Mouse (Mus musculus) heart, adult 2 months (tissue): Measurements from ENCODE around the gene Prrxl1. TPM values are rescaled to one million over a fixed set of nuclear protein-coding genes. Genes with fewer than 3 reads are reported as not detected.

Experiments
- DNase-seq, 2 experiments: peaks; one replicate each; pipeline ENCODE4 v3.0.0; 2021
- H3K27ac ChIP-seq: fragments of 200-600 bp; 2 replicates; pipeline ENCODE4 v1.8.1; 2022
- H3K27me3 ChIP-seq: fragments of 200-500 bp; 2 replicates; pipeline ENCODE4 v1.6.1; 2012; ENCODE audit warnings: mild to moderate bottlenecking, low read length, inconsistent platforms, mixed read lengths; ENCODE audit not compliant: control insufficient read depth, insufficient read depth
- H3K36me3 ChIP-seq: fragments of 200-500 bp; 2 replicates; pipeline ENCODE4 v1.6.1; 2012; ENCODE audit warnings: low read length, inconsistent platforms; ENCODE audit not compliant: control insufficient read depth, insufficient read depth
- H3K4me1 ChIP-seq: fragments of 200-500 bp; 2 replicates; pipeline ENCODE4 v1.6.1; 2011; ENCODE audit warnings: low read length; ENCODE audit not compliant: control insufficient read depth, insufficient read depth
- H3K4me3 ChIP-seq: fragments of 200-600 bp; 2 replicates; pipeline ENCODE4 v1.8.1; 2022
- H3K79me2 ChIP-seq: fragments of 200-500 bp; replicated peaks from 2 replicates; pipeline ENCODE4 v1.6.1; 2012; ENCODE audit warnings: mild to moderate bottlenecking, inconsistent platforms, low read length, moderate library complexity, mixed read lengths; ENCODE audit not compliant: control insufficient read depth, insufficient read depth
- H3K9ac ChIP-seq: fragments of 200-500 bp; 2 replicates; pipeline ENCODE4 v1.6.1; 2012; ENCODE audit warnings: low read depth, mild to moderate bottlenecking, control low read depth, inconsistent platforms, low read length, mixed read lengths
- CTCF ChIP-seq: fragments of 200-600 bp; IDR thresholded peaks from 2 replicates; pipeline ENCODE4 v1.8.1; 2022; ENCODE audit warnings: antibody characterized with exemption, mild to moderate bottlenecking, moderate library complexity
- EP300 ChIP-seq: fragments of 200-500 bp; IDR thresholded peaks from 2 replicates; pipeline ENCODE4 v1.6.1; 2011; ENCODE audit warnings: low read depth, low read length, control low read depth; ENCODE audit not compliant: insufficient read depth
- POLR2A ChIP-seq: fragments of 200-500 bp; IDR thresholded peaks from 2 replicates; pipeline ENCODE4 v1.6.1; 2011; ENCODE audit warnings: mild to moderate bottlenecking, low read depth, low read length, control low read depth; ENCODE audit not compliant: insufficient read depth
- WGBS: fragments of 180-500 bp; shearing (Covaris S2); methylation state at CpG from one replicate; pipeline ENCODE4 v1.1.7; 2018; 5-methylcytosine and 5-hydroxymethylcytosine counted together
- intact Hi-C: fragments of 180-260 bp; cut with DNase I; formaldehyde crosslinking; loops from one replicate; pipeline ENCODE4 v1.15.1; 2025
- polyA plus RNA-seq: library from polyadenylated mRNA; depleted of rRNA; stranded (reverse); fragments of >200 nt; gene quantifications from 2 replicates; pipeline ENCODE4 v1.2.3, GENCODE M21; 2012
- total RNA-seq, 2 experiments: library from RNA; stranded (reverse); gene quantifications; 2 replicates each; pipeline ENCODE4 v1.2.3; 2021

Gene Prrxl1
- total and polyA plus RNA-seq, 3 experiments: not detected

- Histone ChIP-seq H3K27me3 (peaks cover 16% of the 10 kb centered on the region), H3K4me3 (no peak overlapping the region), H3K79me2 (no peaks in the 10 kb centered on the region), H3K9ac (no peak overlapping the region), H3K4me1 (no peaks in the 10 kb centered on the region), H3K36me3 (no peaks in the 10 kb centered on the region), H3K27ac (no peak overlapping the region)
- intact Hi-C loops: no loop called here
- peak; percentile 40 to 69 for DNase-seq
- 2% methylated on average over 78 of the region's 78 CpGs for WGBS
- TF ChIP-seq EP300 (no peak), CTCF (no peak), POLR2A (no peak)
These were observed 1.7 kb upstream of the Prrxl1 start for GRCm38 (mm10) chr14:32597232-32598231.

- H3K4me3 ChIP-seq: no peak overlapping the region
- TF ChIP-seq POLR2A: no peak
- TF ChIP-seq CTCF: no peak
- no peak for TF ChIP-seq EP300
- DNase-seq: no peak
- intact Hi-C loops: no loop called here
- no peaks in the 10 kb centered on the region for H3K36me3 ChIP-seq
- peaks cover 16% of the 10 kb centered on the region for H3K27me3 ChIP-seq
- WGBS: 12% methylated on average over 23 of the region's 23 CpGs
- H3K9ac ChIP-seq: no peak overlapping the region
- H3K79me2 ChIP-seq: no peaks in the 10 kb centered on the region
- H3K27ac ChIP-seq: no peak overlapping the region
- H3K4me1 ChIP-seq: no peaks in the 10 kb centered on the region
These were observed 579 bp upstream of the Prrxl1 start for GRCm38 (mm10) chr14:32598437-32599219.

- Histone ChIP-seq H3K4me3 (no peak overlapping the region), H3K4me1 (no peaks in the 10 kb centered on the region), H3K27ac (no peak overlapping the region), H3K27me3 (peaks cover 16% of the 10 kb centered on the region), H3K36me3 (no peaks in the 10 kb centered on the region), H3K79me2 (no peaks in the 10 kb centered on the region), H3K9ac (no peak overlapping the region)
- DNase-seq: no peak
- TF ChIP-seq EP300: no peak
- no peak for TF ChIP-seq POLR2A
- TF ChIP-seq CTCF: no peak
- intact Hi-C loops: no loop called here
- 8% methylated on average over 16 of the region's 16 CpGs for WGBS
These were observed 903 bp downstream of the Prrxl1 start for GRCm38 (mm10) chr14:32600110-32600509.

- Histone ChIP-seq H3K27ac (no peak overlapping the region), H3K36me3 (no peaks in the 10 kb centered on the region), H3K4me1 (no peaks in the 10 kb centered on the region), H3K9ac (no peak overlapping the region), H3K27me3 (no peaks in the 10 kb centered on the region; the same call in none of the 2 replicates), H3K4me3 (no peak overlapping the region), H3K79me2 (no peaks in the 10 kb centered on the region)
- no peak for TF ChIP-seq EP300
- no peak for TF ChIP-seq CTCF
- no peak for TF ChIP-seq POLR2A
- intact Hi-C loops: no loop called here
- no peak for DNase-seq
- WGBS: 55% methylated on average over 15 of the region's 15 CpGs
These were observed 6.3 kb downstream of the Prrxl1 start for GRCm38 (mm10) chr14:32605508-32605907.

GRCm38 (mm10) chr14:32606316-32606715 is 7.1 kb downstream of the Prrxl1 start:
- Histone ChIP-seq H3K36me3 (no peaks in the 10 kb centered on the region), H3K27ac (no peak overlapping the region), H3K79me2 (no peaks in the 10 kb centered on the region), H3K4me3 (no peak overlapping the region), H3K9ac (no peak overlapping the region), H3K4me1 (no peaks in the 10 kb centered on the region), H3K27me3 (no peaks in the 10 kb centered on the region; the same call in 1 of the 2 replicates)
- no peak for DNase-seq
- intact Hi-C loops: no loop called here
- TF ChIP-seq POLR2A (no peak), EP300 (no peak), CTCF (no peak)
- WGBS: 72% methylated on average over 8 of the region's 8 CpGs
